Mouse (Mus musculus): ENCODE results near the gene Tmem131l.
"Not testable (repeated sequence)": the region's sequence is repeated elsewhere in the genome, so short reads cannot be mapped to it uniquely, and the experiment has no call there.

GRCm38 (mm10) chr3:83872853-83873252 lies 167.1 kb downstream of the Tmem131l start:
- not testable (repeated sequence) for TF ChIP-seq CTCF, POLR2A (IDR thresholded peaks at IDR 0.05; ENCODE audit: extremely low read depth, insufficient read depth, low read length)
